Mouse (Mus musculus): ENCODE measurements around the gene Plxna2. TPM values are rescaled to one million over a fixed set of nuclear protein-coding genes. Genes with fewer than 3 reads are reported as not detected.

The Plxna2 gene
- polyA plus RNA-seq, 1 experiment from 2014 or later: 10.1 TPM

- DNase-seq (no peak), ATAC-seq (ENCODE audit: insufficient read depth) (no peak)
- Histone ChIP-seq H3K36me3 (ENCODE audit: insufficient read depth) (no peaks in the 10 kb centered on the region), H3K4me2 (no peak overlapping the region), H3K4me1 (ENCODE audit: insufficient read depth) (no peaks in the 10 kb centered on the region), H3K9me3 (ENCODE audit: low read depth, low read length) (no peaks in the 10 kb centered on the region), H3K27ac (ENCODE audit: low read depth) (no peak overlapping the region), H3K27me3 (ENCODE audit: insufficient read depth, low read length) (no peaks in the 10 kb centered on the region), H3K4me3 (ENCODE audit: low read depth, low read length) (no peak overlapping the region), H3K9ac (no peak overlapping the region)
- no peak for TF ChIP-seq CTCF (IDR thresholded peaks at IDR 0.05; ENCODE audit: low read depth)
- 81% methylated on average over 4 of the region's 4 CpGs for WGBS
These were observed 218.7 kb downstream of the Plxna2 start for GRCm38 (mm10) chr1:194836671-194837070.

GRCm38 (mm10) chr1:194839230-194839910, 221.4 kb downstream of the Plxna2 start:
- ATAC-seq (ENCODE audit: insufficient read depth): no peak
- DNase-seq: peak; percentile 84
- no peaks in the 10 kb centered on the region for H3K4me1 ChIP-seq (ENCODE audit: insufficient read depth)
- 9% methylated on average over 1 of the region's 1 CpGs for WGBS
- H3K27me3 ChIP-seq (ENCODE audit: insufficient read depth, low read length): no peaks in the 10 kb centered on the region
- TF ChIP-seq CTCF (IDR thresholded peaks at IDR 0.05; ENCODE audit: low read depth): peak; percentile 65
- H3K4me2 ChIP-seq: no peak overlapping the region
- no peaks in the 10 kb centered on the region for H3K36me3 ChIP-seq (ENCODE audit: insufficient read depth)
- H3K27ac ChIP-seq (ENCODE audit: low read depth): no peak overlapping the region
- H3K9ac ChIP-seq: no peak overlapping the region
- no peaks in the 10 kb centered on the region for H3K9me3 ChIP-seq (ENCODE audit: low read depth, low read length)
- no peak overlapping the region for H3K4me3 ChIP-seq (ENCODE audit: low read depth, low read length)

- Histone ChIP-seq H3K4me3 (ENCODE audit: low read depth, low read length) (no peak overlapping the region), H3K4me2 (no peak overlapping the region), H3K9ac (no peak overlapping the region), H3K27ac (ENCODE audit: low read depth) (no peak overlapping the region), H3K27me3 (ENCODE audit: insufficient read depth, low read length) (no peaks in the 10 kb centered on the region), H3K36me3 (ENCODE audit: insufficient read depth) (no peaks in the 10 kb centered on the region), H3K9me3 (ENCODE audit: low read depth, low read length) (no peaks in the 10 kb centered on the region), H3K4me1 (ENCODE audit: insufficient read depth) (no peaks in the 10 kb centered on the region)
- no peak for TF ChIP-seq CTCF (IDR thresholded peaks at IDR 0.05; ENCODE audit: low read depth)
- WGBS: 75% methylated on average over 2 of the region's 2 CpGs
- ATAC-seq (ENCODE audit: insufficient read depth) (no peak), DNase-seq (no peak)
These were observed 225.0 kb downstream of the Plxna2 start for GRCm38 (mm10) chr1:194843020-194843419.

- Histone ChIP-seq H3K27me3 (ENCODE audit: insufficient read depth, low read length) (no peaks in the 10 kb centered on the region), H3K27ac (ENCODE audit: low read depth) (no peak overlapping the region), H3K9ac (no peak overlapping the region), H3K36me3 (ENCODE audit: insufficient read depth) (no peaks in the 10 kb centered on the region), H3K4me2 (no peak overlapping the region), H3K4me3 (ENCODE audit: low read depth, low read length) (no peak overlapping the region), H3K9me3 (ENCODE audit: low read depth, low read length) (no peaks in the 10 kb centered on the region), H3K4me1 (ENCODE audit: insufficient read depth) (no peaks in the 10 kb centered on the region)
- no peak for TF ChIP-seq CTCF (IDR thresholded peaks at IDR 0.05; ENCODE audit: low read depth)
- peak; percentile 74 for DNase-seq
- WGBS: 58% methylated on average over 4 of the region's 4 CpGs
- ATAC-seq (ENCODE audit: insufficient read depth): no peak
These were observed 229.0 kb downstream of the Plxna2 start for GRCm38 (mm10) chr1:194847014-194847413.

GRCm38 (mm10) chr1:194851242-194852064, 233.4 kb downstream of the Plxna2 start:
- Histone ChIP-seq H3K9ac (no peak overlapping the region), H3K4me1 (ENCODE audit: insufficient read depth) (no peaks in the 10 kb centered on the region), H3K27me3 (ENCODE audit: insufficient read depth, low read length) (no peaks in the 10 kb centered on the region), H3K36me3 (ENCODE audit: insufficient read depth) (no peaks in the 10 kb centered on the region), H3K4me2 (no peak overlapping the region), H3K4me3 (ENCODE audit: low read depth, low read length) (no peak overlapping the region), H3K27ac (ENCODE audit: low read depth) (no peak overlapping the region), H3K9me3 (ENCODE audit: low read depth, low read length) (no peaks in the 10 kb centered on the region)
- no peak for TF ChIP-seq CTCF (IDR thresholded peaks at IDR 0.05; ENCODE audit: low read depth)
- WGBS: 69% methylated on average over 4 of the region's 4 CpGs
- ATAC-seq (ENCODE audit: insufficient read depth) (no peak), DNase-seq (no peak)

- ATAC-seq (ENCODE audit: insufficient read depth): no peak
- H3K9ac ChIP-seq: no peak overlapping the region
- no peak for TF ChIP-seq CTCF (IDR thresholded peaks at IDR 0.05; ENCODE audit: low read depth)
- no peaks in the 10 kb centered on the region for H3K4me1 ChIP-seq (ENCODE audit: insufficient read depth)
- H3K36me3 ChIP-seq (ENCODE audit: insufficient read depth): no peaks in the 10 kb centered on the region
- H3K4me3 ChIP-seq (ENCODE audit: low read depth, low read length): no peak overlapping the region
- H3K4me2 ChIP-seq: no peak overlapping the region
- H3K9me3 ChIP-seq (ENCODE audit: low read depth, low read length): no peaks in the 10 kb centered on the region
- no peak overlapping the region for H3K27ac ChIP-seq (ENCODE audit: low read depth)
- WGBS: 56% methylated on average over 2 of the region's 2 CpGs
- no peaks in the 10 kb centered on the region for H3K27me3 ChIP-seq (ENCODE audit: insufficient read depth, low read length)
- DNase-seq: no peak
These were observed 234.0 kb downstream of the Plxna2 start for GRCm38 (mm10) chr1:194852065-194852358.

Small RNA genes within 50 kb of the gene (microRNA-seq; reads per million reads assigned to microRNA genes)
- 2.1 reads per million for gene Mir3962 (ENCODE audit: borderline number of aligned reads)

Measured in lung, embryonic 14.5 days (tissue).